Mouse (Mus musculus) midbrain, embryonic 11.5 days (tissue): ENCODE results near the gene Il4i1. TPM values are rescaled to one million over a fixed set of nuclear protein-coding genes. Genes with fewer than 3 reads are reported as not detected.
A peak's percentile ranks its signal among the peaks of the same experiment; 100 is the strongest.

Source experiments
- ATAC-seq: fragments of 200-750 bp; cut with Nextera tagmentation; 2 replicates; pipeline ENCODE4 v1.8.0; 2017; ENCODE audit warnings: moderate TSS enrichment, moderate library complexity; ENCODE audit not compliant: low FRiP score
- DNase-seq: peaks from one replicate; pipeline ENCODE4 v3.0.0; 2015; ENCODE audit warnings: low spot score; ENCODE audit errors: missing footprints
- H3K27ac ChIP-seq: fragments of 300-500 bp; sonication (generic); 2 replicates; pipeline ENCODE4 v1.5.1; 2014; ENCODE audit warnings: low read depth, low read length
- H3K27me3 ChIP-seq: fragments of 300-500 bp; sonication (generic); 2 replicates; pipeline ENCODE4 v1.6.1; 2014; ENCODE audit warnings: mild to moderate bottlenecking, low read length, moderate library complexity, mixed read lengths; ENCODE audit not compliant: control insufficient read depth, insufficient read depth
- H3K36me3 ChIP-seq: fragments of 300-500 bp; sonication (generic); 2 replicates; pipeline ENCODE4 v1.6.1; 2014; ENCODE audit warnings: mild to moderate bottlenecking, low read length, moderate library complexity, mixed read lengths; ENCODE audit not compliant: control insufficient read depth, insufficient read depth
- H3K4me1 ChIP-seq: fragments of 300-500 bp; sonication (generic); 2 replicates; pipeline ENCODE4 v1.6.1; 2014; ENCODE audit warnings: low read length; ENCODE audit not compliant: control insufficient read depth, insufficient read depth
- H3K4me2 ChIP-seq: fragments of 300-500 bp; sonication (generic); 2 replicates; pipeline ENCODE4 v1.6.1; 2014; ENCODE audit warnings: mild to moderate bottlenecking, moderate library complexity
- H3K4me3 ChIP-seq: fragments of 300-500 bp; sonication (generic); 2 replicates; pipeline ENCODE4 v1.5.1; 2014; ENCODE audit warnings: low read depth, low read length
- H3K9ac ChIP-seq: fragments of 300-500 bp; sonication (generic); 2 replicates; pipeline ENCODE4 v1.6.1; 2014; ENCODE audit warnings: low read length
- H3K9me3 ChIP-seq: fragments of 300-500 bp; sonication (generic); 2 replicates; pipeline ENCODE4 v1.6.1; 2016; ENCODE audit warnings: low read length; ENCODE audit not compliant: control insufficient read depth
- WGBS: fragments of 180-500 bp; shearing (Covaris S2); extraction: QIAGEN DNeasy Blood & Tissue Kit; methylation state at CpG from one replicate; pipeline ENCODE4 v1.1.7; 2014; 5-methylcytosine and 5-hydroxymethylcytosine counted together
- microRNA counts: library from miRNA; unstranded; fragments of <30 nt; microRNA quantifications from one replicate; lab custom pipeline; 2015
- microRNA-seq: library from miRNA; unstranded; fragments of <30 nt; microRNA quantifications from one replicate; pipeline ENCODE4, GENCODE M21; 2017
- polyA plus RNA-seq: library from polyadenylated mRNA; unstranded; fragments of >200 nt; fragmentation: Nextera tagmentation; extraction: Ambion mirVana; gene quantifications from 2 replicates; pipeline ENCODE4 v1.2.1, GENCODE M21; 2014

Gene Il4i1
- polyA plus RNA-seq, 1 experiment from 2014 or later: 1.2 TPM

GRCm38 (mm10) chr7:44890180-44890579, 74.0 kb downstream of the Il4i1 start:
- H3K9ac ChIP-seq: peak overlapping the region; percentile 91; the same call in 1 of the 2 replicates
- H3K4me2 ChIP-seq: peak overlapping the region; percentile 66
- peaks cover 10% of the 10 kb centered on the region for H3K36me3 ChIP-seq
- WGBS: 90% methylated on average over 6 of the region's 7 CpGs
- peaks cover 35% of the 10 kb centered on the region for H3K4me1 ChIP-seq
- no peaks in the 10 kb centered on the region for H3K9me3 ChIP-seq
- DNase-seq (no peak), ATAC-seq (no peak)
- H3K27ac ChIP-seq: no peak overlapping the region
- no peaks in the 10 kb centered on the region for H3K27me3 ChIP-seq
- peak overlapping the region; percentile 81; the same call in 1 of the 2 replicates for H3K4me3 ChIP-seq

MicroRNA genes within 50 kb of the gene (microRNA counts, 519-probe panel; counts per million panel counts)
- not detected for microRNA mmu-miR-707 (lab: Ali Mortazavi, UCI)

Small RNAs within 50 kb of the gene (microRNA-seq; reads per million reads assigned to microRNA genes)
- gene Mir707: not detected

Other genes starting within 250 kb of the Il4i1 start
- 0.21 and 0.33 TPM in 2 replicates for gene Napsa, start 244.0 kb upstream of the Il4i1 start, polyA plus RNA-seq
- 0.86 and 1.3 TPM in 2 replicates for gene Kcnc3, start 225.7 kb upstream of the Il4i1 start, polyA plus RNA-seq
- gene Myh14, start 145.5 kb upstream of the Il4i1 start, polyA plus RNA-seq: 1.1 and 1.3 TPM in 2 replicates
- gene Izumo2, start 107.6 kb upstream of the Il4i1 start, polyA plus RNA-seq: not detected in 2 replicates
- 41.7 and 43.4 TPM in 2 replicates for gene Vrk3, start 68.0 kb upstream of the Il4i1 start, polyA plus RNA-seq
- 2.7 and 4.3 TPM in 2 replicates for gene Zfp473, start 65.3 kb upstream of the Il4i1 start, polyA plus RNA-seq
- 60.2 and 64.1 TPM in 2 replicates for gene Nup62, start 299 bp upstream of the Il4i1 start, polyA plus RNA-seq
- 2.8 and 3.3 TPM in 2 replicates for gene Atf5, start 271 bp downstream of the Il4i1 start, polyA plus RNA-seq
- 31.8 and 34.3 TPM in 2 replicates for gene Akt1s1, start 32.6 kb downstream of the Il4i1 start, polyA plus RNA-seq
- 63.4 and 69.4 TPM in 2 replicates for gene Tbc1d17, start 32.7 kb downstream of the Il4i1 start, polyA plus RNA-seq
- gene Pnkp, start 40.8 kb downstream of the Il4i1 start, polyA plus RNA-seq: 26.1 and 28.6 TPM in 2 replicates
- gene Ptov1, start 53.4 kb downstream of the Il4i1 start, polyA plus RNA-seq: 316 and 350 TPM in 2 replicates
- gene Med25, start 76.3 kb downstream of the Il4i1 start, polyA plus RNA-seq: 69.5 and 75.4 TPM in 2 replicates
- 18.8 and 23.1 TPM in 2 replicates for gene Fuz, start 79.7 kb downstream of the Il4i1 start, polyA plus RNA-seq
- 68.0 and 74.8 TPM in 2 replicates for gene Ap2a1, start 113.1 kb downstream of the Il4i1 start, polyA plus RNA-seq
- 0.07 TPM in 1 of 2 replicates, not detected in the other for gene Tsks, start 126.8 kb downstream of the Il4i1 start, polyA plus RNA-seq
- 20.8 and 21.8 TPM in 2 replicates for gene Cpt1c, start 158.5 kb downstream of the Il4i1 start, polyA plus RNA-seq
- 276 and 281 TPM in 2 replicates for gene Prmt1, start 170.2 kb downstream of the Il4i1 start, polyA plus RNA-seq
- 55.6 and 65.9 TPM in 2 replicates for gene Irf3, start 181.3 kb downstream of the Il4i1 start, polyA plus RNA-seq
- gene Bcl2l12, start 182.3 kb downstream of the Il4i1 start, polyA plus RNA-seq: 56.0 and 62.2 TPM in 2 replicates
- 43.6 and 44.4 TPM in 2 replicates for gene Scaf1, start 200.0 kb downstream of the Il4i1 start, polyA plus RNA-seq
- 18.6 and 22.2 TPM in 2 replicates for gene Rras, start 201.6 kb downstream of the Il4i1 start, polyA plus RNA-seq
- gene Prr12, start 236.5 kb downstream of the Il4i1 start, polyA plus RNA-seq: 9.6 and 12.2 TPM in 2 replicates
- 53.2 and 56.7 TPM in 2 replicates for gene Nosip, start 246.0 kb downstream of the Il4i1 start, polyA plus RNA-seq
- gene Prrg2, start 246.3 kb downstream of the Il4i1 start, polyA plus RNA-seq: 12.7 and 13.5 TPM in 2 replicates